Mouse (Mus musculus) kidney, adult 9 months (tissue): ENCODE measurements at regions not wholly inside any gene's neighbourhood (a gene's known extent, or its start where the extent isn't known, plus 50 kb on each side); places are given as distances from the start of the nearest gene placed in this dataset.
"Not testable (repeated sequence)": the region's sequence is repeated elsewhere in the genome, so short reads cannot be mapped to it uniquely, and the experiment has no call there.

Source experiments
- DNase-seq: peaks from one replicate; pipeline ENCODE4 v3.0.0; 2022

DNA sequence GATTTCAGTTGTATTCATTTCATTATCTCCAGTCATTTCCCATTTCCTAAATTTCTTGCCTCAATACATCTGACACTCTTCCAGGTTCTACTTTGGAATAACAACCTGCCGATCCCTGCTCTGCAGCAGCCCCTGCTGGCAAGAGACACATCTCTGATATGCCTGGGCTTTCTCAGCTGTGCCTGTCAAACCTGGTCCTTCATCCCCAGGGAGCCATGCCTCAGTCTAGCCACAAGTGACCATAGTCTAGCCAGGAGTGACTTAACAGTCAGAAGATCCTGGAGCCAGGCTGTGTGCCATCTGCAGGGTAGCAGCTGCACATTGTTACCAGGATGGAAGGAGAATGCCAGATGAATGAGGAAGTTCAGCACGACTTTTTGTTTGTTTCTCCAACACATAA, 833.2 kb downstream of the Diaph3 start:
- peak; percentile 70 for DNase-seq

DNA sequence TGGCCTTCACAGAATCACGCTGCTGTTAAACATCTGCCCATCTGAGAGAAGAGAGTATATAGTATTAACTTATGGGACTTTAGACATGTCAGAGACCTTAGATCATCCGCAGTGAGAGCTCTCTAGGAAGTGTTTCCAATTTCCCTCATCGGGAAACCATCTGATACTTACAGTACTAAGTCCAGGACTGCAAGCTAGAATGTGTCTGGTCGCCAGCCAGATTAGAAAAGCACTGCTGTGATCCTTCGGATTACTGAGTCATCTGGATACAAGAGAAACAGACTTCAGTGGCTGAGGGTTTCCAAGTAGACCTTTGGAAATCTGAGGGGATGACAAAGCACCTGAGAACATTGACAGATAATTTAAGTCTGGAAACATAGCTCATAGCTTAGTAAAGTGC, 839.4 kb downstream of the Diaph3 start:
- peak; percentile 48 for DNase-seq

DNA sequence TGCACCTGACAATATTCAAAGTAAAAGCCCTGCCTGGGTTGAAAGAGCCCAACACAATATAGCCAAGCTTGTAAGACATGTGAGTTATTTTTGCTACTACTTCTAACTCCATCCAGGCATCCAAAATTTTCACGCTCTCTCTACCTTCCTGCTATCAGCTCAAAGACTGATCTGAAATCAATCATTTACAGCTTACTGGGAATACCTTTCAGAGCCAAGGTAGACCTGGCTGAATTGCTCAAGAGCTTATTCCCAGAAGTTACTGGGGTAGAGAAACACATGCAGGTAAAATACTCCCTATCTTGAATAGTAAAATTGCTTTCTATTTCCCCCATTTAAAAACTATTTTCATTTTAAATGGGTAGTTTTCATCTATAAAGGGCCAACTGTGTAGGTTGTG, 840.2 kb downstream of the Diaph3 start:
- DNase-seq: no peak

DNA sequence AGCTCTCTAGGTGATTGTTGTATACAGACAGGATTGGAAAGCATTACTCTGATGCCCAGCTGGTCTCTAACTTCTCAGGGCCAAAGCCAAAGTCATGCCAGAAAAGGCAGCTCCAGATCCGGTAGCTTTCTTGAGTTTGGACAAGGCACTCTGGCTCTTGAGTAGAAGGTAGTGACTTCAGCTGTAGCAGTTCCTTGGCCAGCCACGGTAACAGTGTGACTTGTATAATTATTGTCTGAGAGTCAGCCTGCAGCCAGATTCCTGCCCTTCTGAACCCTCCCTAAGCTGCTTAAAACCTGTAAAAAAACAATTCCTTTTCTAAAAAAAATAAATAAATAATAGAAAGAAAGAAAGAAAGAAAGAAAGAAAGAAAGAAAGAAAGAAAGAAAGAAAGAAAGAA, 843.0 kb downstream of the Diaph3 start:
- DNase-seq: peak; percentile 65

DNA sequence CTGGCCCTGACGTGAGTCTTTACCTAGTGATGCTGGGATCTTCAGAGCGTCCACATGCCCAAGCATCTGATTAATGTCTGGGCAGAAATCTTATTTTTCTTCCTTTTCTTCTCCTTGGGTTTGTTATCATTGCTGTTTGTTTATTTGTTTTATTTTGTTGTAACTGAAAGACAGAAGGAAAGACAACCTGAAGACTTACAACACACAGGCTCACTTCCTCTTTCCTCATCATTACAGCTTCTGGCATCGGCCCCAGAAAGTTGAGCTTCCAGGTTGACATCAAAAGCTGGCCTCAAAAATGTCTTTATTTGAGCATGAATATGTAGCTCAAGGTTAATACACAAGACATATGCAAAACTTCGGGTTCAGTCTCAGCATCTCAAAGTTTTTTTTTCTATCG, 846.4 kb downstream of the Diaph3 start:
- DNase-seq: not testable (repeated sequence)

DNA sequence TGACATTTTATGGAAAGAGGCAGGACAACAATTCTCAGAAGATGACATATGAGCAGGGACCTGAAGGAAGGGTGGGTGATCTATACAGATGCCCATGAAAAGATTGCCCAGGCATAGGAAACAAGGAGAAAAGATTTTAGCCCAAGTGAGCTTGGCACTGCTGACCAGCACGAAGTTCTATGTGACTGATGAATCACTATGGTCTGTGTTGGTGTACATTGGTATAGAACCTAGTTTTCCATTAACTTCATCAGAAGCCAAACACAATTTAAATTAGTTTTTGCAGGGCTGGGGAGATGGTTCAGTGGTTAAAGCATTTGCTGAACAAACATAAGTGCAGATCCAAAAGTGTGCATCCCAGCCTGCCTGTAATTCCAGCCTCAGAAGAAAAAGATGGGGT, 847.2 kb downstream of the Diaph3 start:
- no peak for DNase-seq

DNA sequence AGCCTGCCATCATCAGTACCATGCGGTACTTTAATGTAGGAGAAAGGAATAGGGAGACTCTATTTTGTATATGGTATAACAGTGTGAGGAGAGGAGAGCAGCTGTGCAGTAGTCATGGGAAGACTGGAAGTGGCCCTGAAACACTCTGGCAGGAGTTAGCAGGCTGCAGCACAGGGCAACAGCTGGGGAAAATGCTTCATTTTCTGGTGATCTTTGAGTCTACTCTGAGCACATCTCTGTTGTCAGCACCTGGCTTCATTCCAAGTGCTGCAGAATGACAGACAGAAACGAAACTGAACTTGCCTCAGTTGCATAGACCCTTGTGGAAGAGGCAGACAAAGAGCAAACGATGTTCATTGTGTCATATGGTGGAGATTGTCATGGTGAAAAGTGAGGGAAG, 847.7 kb downstream of the Diaph3 start:
- no peak for DNase-seq

DNA sequence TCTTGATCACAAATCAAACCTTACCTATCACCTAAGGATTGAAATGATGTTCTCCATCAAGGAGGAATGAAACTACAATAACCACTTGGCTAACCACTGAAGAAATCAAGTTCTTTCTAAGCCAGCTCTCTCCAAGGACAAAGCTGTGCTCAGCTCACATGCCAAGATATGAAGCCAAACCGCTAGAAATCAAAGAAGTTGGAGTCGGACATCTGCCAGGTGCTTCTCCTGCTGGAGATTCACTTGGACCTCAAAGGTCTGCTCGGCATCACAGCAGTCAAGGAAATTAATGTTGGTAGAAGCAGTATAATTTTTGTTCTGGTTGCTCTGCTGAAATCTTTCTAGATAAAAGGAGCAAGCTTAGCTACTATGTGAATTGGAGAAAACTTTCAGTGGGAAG, 850.5 kb downstream of the Diaph3 start:
- DNase-seq: no peak

DNA sequence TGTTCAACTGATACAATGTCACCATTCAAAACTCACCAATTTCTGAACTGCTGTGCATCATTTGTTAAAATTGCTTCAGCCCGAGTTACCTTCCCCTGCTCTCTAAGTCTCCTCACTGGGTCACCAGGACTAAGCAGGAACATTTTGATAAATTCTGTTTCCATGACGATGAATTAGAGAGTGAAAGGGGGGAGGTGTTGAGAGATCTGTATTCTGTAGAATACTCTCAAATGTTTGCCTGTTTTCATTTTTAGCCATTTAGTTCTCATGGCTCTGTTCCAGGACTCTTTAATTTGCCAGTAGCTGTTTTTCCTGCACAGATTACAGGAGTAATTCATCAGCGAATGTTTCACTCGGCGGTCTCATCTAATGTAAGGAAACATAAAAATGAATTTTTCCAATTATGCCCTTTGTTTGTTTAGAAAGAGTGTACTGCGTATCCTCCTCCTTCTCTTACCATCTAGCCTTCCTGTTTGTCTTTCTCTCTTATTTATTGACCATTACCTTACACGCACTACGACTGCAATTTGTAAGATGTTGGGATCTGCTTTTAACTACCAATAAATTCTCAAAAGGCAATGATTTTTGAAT, 879.3 kb downstream of the Diaph3 start:
- no peak for DNase-seq

DNA sequence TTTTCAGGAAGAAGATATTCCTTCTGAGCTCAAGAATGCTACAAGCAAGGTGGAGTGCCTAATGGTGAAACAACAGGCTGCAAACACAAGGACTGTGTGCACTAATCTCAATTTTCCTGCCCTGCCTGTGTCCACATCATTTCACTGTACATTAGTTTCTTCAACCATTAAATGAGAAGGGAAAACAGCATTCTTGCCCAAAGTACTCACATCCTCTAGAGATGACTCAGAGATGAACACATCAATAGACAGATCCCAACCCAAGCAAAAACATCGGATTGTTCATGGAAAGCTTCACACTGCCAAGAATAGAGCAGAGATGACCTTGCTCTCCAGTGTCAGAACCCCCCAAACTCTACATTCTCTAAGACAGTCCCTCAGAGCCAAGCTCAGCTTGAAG, 886.8 kb downstream of the Diaph3 start:
- DNase-seq: no peak

DNA sequence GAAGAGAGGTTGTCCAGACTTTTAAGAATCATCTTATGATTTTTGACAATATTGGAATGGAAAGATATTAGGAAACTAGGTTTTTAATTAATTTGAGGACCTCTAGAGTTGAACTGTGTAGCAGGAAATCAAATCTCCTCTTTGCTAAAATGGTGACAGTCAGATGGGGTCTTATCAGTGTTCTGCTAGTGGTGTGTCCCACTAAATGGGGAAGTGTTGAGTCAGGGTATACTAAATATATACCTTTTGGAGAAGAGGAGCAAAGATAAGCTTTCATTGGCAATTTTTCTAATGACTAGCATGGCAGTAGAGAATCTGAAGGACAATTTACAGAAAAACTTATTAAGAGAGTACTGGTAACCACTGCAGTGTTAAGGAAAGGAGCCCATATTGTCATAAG, 889.4 kb downstream of the Diaph3 start:
- DNase-seq: no peak

DNA sequence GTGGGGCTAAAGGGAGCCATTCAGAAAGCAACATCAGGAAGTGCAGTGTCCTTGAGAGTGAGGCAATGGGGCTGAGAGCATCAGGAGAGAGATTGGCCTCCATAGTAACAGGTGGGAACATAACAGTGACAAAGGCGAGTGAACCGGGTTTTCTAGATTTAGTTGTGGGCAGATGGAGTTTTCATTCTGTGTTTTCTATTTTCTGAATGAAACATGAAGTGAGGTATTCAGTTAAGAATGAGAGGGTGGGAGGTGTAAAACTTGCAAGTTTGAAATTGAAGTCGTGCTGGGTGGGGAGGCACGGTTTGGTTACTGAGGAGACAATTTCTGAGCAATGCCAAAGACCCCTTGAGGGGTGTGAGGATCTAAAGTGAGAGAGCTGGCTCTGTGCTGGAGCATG, 893.3 kb downstream of the Diaph3 start:
- no peak for DNase-seq

DNA sequence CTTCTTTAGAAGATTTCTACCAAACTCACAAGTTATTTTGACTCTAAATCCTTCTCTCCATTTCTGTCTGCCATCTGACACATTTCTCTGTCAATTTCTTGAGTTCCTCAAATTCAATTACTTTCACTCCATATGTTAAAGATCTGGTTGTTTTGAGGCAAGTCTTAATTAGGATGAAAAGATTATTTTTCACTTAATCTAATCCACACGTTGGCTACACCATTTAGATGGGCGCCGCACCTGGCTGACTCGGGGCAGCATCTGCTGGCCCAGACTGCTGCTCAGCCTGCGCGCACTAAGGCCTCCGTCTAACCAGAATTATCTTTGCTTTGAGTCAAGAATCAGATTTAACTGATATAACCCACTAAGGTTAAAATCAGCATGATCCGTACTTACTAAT, 894.3 kb downstream of the Diaph3 start:
- DNase-seq: no peak

DNA sequence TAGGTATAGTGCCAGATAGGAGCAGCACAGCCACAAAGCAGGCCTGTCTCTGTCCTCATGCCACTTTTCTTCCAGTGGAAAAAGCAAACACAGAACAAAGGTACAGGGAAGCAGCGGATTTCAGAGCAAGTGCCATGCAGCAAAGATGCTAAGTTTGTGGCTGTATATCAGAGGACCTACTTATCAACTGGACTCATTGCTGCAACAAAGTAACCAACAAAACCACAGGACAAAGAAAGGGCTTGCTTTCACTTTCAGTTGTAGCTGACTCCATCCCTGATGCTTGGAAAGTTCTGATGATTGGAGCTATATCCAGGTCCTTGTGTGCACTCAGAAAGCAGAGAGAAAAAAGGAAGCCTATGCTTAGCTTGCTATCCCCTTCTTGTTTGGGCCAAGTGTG, 897.4 kb downstream of the Diaph3 start:
- no peak for DNase-seq

DNA sequence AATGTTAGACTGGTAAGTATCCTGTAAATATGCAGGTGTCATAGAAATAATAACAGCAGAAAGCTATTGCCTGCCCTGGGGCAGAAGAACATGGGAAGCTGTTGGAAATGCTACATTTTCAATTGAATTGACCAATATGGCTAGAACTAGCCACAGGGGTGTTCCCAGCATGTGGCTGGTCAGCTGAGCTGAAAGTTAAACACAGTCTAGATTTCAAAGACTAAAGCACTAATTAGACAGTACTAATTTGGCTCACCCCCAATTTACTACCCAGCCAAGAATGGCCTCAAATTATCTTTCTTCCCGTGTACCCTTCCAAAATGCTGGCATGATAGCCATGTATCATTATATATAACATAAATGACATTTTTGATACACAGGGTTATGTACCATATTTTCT, 898.2 kb downstream of the Diaph3 start:
- DNase-seq: no peak

DNA sequence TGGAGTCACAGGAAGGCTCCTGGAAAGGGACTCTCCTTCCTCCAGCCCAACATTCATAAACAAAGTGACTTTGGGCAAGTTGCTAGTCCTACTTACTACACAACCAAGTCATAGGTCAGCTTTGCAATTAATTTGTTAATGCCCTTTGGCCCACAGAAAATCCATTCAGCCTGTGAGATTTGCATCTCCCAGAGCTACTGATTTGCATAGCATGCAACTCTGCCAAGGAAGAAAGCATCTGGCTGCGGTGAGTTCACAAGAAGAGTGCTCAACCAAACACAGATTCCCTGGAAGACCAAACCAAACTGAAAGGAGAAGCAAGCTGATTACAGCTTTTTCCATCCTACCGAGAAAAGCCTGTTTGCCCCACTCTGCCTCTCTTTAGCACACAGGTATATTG, 901.9 kb downstream of the Diaph3 start:
- DNase-seq: peak; percentile 44

DNA sequence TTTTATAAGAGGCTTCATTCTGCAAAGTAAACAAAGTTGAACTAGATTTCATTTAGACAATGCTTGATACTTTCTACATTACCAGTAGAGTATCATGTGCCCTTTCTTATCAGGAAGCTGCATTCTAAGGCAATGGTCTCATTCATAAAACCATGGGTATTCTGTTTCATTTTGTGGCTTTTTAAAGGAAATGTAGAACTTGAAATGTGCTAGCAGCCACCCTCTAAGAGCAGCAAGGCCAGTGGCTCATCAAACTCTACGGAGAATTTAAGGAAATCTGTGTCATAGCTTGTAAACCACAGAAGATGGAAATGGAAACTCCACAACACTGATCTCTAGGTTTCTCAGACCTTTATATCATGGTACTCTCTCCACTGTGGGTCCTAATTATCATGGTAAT, 907.7 kb downstream of the Diaph3 start:
- no peak for DNase-seq

DNA sequence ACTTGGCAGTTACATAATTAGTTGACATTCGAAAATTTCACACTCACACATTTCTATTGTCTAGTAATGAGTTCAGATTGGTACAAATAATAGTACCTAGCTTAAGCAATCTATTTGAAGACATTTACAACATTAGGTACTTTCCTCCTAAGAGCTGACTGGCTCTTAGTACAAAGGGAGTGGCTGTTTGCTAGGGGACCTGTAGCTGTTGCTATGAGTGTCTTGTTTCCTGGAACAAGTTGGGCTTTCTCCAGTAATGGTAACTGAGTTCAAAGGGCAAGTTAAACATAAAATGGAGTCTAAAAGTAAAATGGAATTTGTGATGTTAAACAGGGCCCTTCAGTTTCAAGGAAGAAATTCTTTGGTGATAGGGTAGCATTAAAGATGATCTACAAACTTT, 910.4 kb downstream of the Diaph3 start:
- no peak for DNase-seq

DNA sequence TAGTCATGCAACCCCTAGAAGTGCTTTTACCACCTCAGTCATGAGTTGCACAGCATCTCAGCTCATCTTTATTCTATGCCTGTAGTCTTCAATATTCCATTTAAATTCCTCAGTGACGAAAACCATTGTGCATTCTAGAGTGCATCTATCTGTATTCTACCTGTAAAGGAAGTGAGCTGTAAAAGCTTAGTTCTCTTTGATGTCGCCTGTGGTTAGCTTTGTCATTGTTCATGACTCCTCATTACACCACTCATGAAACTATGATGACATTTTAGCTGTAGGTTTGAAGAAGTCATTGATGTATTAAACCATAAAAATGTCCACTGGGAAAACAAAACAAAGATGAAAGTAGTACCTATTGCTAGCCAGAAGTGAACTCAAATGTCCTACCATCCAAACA, 911.3 kb downstream of the Diaph3 start:
- no peak for DNase-seq

DNA sequence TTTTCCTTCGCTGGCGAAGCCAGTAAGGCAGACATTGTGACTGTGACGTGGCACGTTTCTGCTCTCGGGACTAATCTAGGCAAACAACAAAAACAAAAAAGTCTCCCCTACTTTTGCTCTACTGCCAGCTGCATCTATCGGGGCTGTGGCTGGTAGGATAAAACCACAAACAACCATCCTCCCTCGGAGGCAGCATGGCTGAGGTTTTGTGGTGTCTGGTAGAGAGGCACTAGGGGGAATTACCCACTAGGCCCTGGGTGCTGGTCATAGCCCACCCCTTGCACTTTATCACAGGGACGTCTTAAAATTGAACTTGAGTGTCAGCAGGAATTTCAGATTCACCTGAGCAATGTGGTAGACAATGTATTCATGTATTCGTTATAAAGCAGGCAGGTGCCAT, 925.3 kb downstream of the Diaph3 start:
- DNase-seq: no peak

DNA sequence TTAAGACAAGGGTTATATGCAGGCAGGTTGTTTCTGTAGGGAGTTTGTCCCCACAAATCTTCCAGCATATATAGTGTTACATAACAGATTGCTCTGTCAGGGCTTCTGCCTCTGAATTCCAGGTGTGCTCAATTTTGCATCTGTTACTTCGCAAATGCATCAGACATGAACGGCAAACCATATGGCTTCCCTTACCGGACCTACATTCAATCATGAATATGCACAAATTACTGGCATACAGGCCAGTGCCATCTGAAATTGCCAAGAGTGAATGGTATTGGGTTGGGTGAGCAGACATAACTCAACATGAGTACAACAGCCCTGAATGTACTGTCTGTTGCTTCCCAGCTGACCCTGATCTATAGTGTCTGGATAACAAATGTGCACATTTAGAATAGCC, 929.4 kb downstream of the Diaph3 start:
- no peak for DNase-seq

DNA sequence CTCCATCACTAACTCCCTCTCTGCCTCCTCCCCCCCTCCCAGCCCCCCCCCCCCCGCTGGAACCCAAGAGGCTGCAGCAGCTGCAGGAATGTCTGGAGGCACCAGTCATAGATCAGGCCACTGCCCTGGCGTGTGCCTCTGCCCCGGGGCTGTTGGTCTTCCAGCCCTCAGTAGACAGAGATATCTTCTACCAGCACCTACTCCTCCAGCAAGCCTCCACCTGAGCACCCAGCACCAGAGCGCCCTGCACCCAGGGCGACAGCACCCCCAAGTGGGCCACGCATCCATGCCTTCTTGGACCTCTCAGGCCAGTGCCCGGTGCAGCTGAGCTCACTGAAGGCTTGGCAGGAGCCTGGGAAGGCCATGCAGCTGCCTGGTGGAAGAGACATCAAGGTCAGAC, 936.5 kb downstream of the Diaph3 start:
- no peak for DNase-seq

DNA sequence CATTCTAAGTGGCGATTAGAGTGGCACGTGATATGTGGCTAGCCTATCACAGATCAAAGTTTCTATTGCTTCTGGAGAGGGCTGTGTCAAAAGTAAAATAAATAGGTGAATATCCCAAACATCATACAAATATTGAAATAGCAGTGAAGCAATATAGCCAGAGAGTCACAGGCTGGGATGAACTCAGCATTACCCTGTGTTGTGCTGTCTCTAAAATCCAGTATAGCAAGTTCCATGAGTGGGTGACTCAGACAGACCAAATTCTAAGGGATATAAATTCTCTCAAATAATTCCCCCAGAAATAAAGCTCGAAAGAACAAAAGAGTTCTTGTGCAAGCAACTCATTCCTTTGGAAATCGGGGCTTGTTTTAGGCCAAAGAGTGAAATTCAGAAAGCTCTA, 943.2 kb downstream of the Diaph3 start:
- DNase-seq: no peak

DNA sequence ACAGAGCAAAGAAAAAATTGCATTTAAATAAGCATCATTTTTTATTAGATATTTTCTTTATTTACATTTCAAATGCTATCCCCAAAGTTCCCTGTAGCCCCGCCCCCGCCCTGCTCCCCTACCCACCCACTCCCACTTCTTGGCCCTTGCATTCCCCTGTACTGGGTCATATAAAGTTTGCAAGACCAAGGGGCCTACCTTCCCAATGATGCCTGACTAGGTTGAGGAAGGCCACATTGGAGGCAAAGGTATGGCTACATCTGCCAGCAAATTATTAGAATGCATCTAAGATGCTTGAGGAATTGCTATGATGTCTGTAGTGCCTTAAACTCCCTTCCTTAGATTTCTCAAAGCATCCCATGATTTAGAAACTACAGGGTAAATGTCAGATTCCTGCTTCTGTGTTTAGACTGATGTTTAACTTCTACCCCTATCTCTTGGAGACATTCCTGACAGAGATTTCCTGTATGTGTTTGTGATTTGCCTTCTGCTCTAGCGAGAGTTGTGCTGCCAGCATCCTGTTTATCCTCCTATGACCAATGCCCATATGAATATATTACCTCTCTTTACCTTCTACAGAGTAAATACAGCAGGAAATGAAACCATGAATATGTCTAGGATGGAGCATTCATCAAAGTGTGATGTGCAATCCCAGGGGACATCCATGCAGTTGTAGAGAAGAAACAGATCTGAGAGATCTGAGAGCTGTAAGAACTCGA, 956.2 kb downstream of the Diaph3 start:
- peak; percentile 6 for DNase-seq

DNA sequence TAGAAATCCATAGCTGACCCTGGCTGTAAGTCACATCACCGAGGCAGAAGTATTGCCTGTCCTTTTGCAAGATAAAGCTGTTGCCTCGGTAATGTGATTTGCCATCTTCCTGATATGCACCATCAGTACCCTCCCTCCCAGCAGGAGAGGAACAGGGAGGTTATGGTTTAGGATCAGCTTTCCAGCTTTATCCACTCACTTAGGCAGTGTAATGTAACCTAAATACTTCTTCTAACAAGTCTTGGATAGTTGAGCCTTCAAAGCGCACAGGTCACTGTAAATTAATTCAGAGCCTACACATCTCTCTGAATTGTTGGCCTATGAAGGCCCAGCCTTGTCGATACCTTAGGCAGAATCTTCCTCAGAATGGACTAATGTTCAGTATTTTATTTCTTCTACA, 962.5 kb downstream of the Diaph3 start:
- DNase-seq: no peak
